Mouse (Mus musculus) Muller cell, postnatal 12 days (primary cell): ENCODE results near the gene Btbd9.

Experiments used
- DNase-seq: peaks from one replicate; pipeline ENCODE4 v3.0.0-alpha.2; 2015; ENCODE audit errors: inconsistent ontology term

Gene Btbd9

GRCm38 (mm10) chr17:30336816-30337215 lies 239.5 kb downstream of the Btbd9 start:
- no peak for DNase-seq

DNA sequence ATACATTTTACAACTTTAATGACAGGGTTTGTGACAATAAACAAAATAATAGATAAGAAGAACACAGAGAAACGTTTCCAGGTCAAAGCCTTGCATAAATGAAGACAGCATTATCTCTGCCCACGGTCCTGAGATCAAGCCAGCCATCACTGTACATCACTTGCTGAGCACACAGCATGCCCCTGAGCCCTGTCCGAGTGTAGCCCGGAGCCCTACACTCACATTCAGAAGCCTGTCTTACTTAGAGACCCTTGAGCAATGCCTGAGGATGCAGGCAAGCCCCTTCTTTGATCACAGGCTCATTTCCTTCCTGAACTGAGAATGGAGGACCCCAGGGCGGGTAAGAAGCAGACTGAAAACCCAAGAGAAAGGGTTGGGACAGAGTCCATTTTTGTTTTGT lies 240.0 kb downstream of the Btbd9 start:
- DNase-seq = no peak

- peak; percentile 35 for DNase-seq
Observed at GRCm38 (mm10) chr17:30335746-30336145, 240.5 kb downstream of the Btbd9 start.

- no peak for DNase-seq
Observed at GRCm38 (mm10) chr17:30334257-30334656, 242.0 kb downstream of the Btbd9 start.

- DNase-seq = no peak
Observed at GRCm38 (mm10) chr17:30333136-30333535, 243.2 kb downstream of the Btbd9 start.

DNA sequence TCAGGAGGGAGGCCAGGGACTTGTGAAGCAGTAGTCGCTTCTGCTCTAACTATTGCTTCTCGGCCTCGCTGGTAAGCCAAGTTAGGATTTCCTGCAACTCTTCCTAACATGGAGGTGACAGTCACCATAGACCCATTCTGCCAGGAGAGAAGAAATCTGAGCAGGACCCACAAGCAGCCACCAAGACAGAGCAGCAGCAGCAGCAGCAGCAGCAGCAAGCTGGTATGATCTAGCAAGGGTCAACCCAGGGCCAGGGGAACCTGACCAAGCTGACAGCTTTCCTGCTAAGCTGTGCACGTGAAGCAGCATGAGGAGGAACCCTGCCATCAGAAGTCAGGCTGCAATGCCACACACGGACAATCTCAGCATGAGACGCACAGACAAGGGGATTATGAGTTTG lies 244.9 kb downstream of the Btbd9 start:
- no peak for DNase-seq

- no peak for DNase-seq
Observed at GRCm38 (mm10) chr17:30329531-30329930, 246.8 kb downstream of the Btbd9 start.

- DNase-seq = no peak
Observed at GRCm38 (mm10) chr17:30328924-30329323, 247.4 kb downstream of the Btbd9 start.

DNA sequence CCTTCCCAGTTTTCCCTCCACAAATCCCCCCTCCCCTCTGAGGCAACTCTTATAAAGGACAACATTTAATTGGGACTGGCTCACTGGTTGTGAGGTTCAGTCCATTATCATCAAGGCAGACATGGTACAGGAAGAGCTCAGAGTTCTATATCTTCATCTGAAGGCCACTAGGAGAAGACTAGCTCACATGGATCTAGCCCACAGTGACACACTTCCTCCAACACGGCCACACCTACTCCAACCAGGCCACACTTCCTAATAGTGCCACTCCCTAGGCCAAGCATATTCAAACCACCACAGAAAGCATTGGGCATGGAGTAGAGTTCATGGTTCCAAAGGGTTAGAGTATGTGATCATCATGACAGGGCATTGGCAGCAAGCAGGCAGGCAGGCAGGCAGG lies 249.4 kb downstream of the Btbd9 start:
- no peak for DNase-seq

DNA sequence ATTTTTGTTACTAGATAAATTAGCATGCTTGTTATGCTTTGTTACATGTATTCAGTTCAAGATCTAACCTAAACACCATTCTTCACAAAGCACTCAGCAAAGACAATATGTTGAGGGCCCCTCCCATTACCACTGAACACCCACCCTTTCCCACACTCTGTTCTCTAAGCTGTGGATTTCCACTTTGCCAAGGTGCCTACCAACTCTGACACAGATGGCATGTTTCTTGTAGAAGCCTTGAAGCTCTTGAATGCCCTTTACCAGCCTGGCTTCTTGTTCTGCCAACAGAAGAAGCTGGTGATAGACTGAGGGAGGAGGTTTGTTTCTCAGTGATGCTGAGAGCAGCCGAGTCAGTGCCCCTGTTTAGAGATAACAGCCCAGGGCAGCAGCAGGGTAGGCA lies 256.0 kb downstream of the Btbd9 start:
- no peak for DNase-seq

DNA sequence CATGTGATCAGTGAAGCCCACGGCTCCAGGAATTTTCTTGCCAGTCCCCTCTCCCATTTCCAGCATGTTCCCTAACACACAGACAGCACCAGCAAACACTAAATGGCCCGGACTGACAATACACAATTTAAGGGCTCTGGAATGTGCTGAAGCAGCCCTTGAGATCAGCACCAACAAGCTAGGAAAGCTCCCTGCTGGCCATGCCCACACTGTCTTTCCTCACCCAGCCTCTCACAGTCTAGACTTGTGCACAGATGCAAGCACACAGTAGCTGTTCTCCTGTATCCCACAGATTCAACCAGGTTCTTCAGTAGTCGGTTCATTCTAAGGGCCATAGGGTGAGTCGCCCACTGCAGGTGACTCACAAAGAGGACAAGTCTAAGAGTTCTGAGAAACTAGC lies 263.6 kb downstream of the Btbd9 start:
- no peak for DNase-seq

DNA sequence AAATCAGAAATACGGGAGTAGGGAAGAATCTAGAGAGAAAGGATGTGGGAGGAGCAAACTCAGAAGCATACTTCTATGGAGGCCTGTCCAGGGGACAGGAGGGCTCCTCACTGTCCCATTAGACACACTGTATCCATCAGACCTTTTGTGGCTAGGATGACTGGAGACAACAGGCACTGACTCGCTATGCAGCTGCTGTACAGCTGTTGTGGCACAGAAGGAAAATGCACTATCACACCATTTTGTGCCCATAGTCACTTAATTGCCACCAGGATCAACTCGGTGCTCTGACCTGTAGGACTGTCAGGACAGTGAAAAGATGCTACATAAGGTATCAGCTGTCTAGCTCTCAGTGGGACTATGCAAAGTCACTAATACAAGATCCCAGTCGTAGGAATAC lies 266.7 kb downstream of the Btbd9 start:
- DNase-seq = no peak

DNA sequence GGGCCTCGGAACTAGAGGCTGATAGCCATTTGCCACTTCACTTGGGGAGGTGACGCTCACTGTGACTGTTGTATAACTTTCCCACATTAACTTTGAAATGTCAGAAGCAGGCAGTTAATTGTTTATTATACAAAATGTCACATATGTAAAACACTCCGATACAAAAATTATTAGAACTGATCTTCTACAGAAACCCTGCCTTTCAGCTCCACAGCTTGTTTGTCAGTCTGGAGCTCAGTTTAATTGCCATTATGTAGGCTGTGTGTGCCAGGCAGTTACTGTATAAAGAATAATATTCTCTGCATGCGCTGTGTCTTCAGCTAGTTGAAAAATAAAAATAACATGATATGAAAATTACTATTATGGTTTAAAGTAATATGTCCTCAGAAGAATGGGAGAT lies 267.4 kb downstream of the Btbd9 start:
- DNase-seq = no peak

- DNase-seq = no peak
Observed at GRCm38 (mm10) chr17:30308317-30308716, 268.0 kb downstream of the Btbd9 start.

DNA sequence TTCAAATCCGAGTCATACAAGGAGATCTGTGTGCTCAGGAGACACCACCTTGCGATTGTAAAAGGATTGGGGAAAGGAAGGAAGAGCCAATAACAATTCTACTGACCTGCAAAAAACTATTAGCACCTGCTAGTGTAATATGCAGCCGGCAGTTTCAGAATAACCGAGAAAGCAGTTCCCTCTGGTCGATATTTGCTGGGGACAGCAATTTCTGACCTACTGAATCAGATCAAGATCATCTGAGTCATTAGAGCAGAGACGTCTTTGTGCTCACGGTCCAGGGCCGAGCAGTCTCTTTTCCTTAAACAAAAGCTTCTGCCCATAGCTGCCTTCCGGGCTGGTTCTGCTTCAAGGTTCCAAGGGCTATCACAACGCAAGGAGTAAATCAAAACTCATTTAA lies 269.1 kb downstream of the Btbd9 start:
- DNase-seq = no peak

- DNase-seq = no peak
Observed at GRCm38 (mm10) chr17:30304766-30305165, 271.5 kb downstream of the Btbd9 start.

DNA sequence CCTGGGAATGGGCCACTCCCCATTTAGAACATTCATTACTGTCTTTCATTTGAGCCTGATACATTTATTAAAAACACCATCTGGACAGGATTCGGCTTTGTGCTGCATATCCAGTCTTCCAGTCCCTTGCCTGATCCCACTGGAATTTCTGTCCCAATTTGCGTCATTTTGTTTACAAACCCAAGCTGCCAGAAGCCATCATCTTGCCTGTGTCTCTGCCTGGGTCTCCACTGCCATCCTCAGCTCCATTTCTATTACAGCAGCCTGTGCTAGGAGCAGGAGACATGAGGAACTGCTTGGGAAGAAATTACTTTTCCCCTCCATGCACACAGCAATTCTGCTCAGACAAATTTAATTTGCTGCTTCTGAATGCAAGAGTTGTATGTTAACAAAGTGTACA lies 274.9 kb downstream of the Btbd9 start:
- DNase-seq = no peak

DNA sequence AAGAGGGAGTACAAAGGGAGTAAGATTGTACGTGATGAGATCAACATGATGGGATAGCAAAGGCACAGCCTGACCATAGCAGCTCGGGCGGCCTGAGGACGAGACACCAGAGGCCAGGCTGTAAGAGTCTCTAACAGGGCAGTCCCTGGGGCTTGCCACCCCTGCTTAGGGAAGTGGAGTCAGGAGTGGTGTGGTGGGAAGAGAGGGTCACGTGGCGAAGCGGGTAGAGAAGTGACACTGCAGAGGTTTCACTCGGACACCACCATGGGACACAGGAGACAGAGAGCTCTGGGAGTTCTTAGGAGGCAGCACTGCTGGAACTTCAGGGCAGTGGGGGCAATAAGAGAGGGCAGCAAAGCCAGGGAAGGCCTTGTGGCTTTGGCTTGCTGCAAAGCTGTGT lies 278.9 kb downstream of the Btbd9 start:
- no peak for DNase-seq

- peak; percentile 63 for DNase-seq
Observed at GRCm38 (mm10) chr17:30296069-30296468, 280.2 kb downstream of the Btbd9 start.

DNA sequence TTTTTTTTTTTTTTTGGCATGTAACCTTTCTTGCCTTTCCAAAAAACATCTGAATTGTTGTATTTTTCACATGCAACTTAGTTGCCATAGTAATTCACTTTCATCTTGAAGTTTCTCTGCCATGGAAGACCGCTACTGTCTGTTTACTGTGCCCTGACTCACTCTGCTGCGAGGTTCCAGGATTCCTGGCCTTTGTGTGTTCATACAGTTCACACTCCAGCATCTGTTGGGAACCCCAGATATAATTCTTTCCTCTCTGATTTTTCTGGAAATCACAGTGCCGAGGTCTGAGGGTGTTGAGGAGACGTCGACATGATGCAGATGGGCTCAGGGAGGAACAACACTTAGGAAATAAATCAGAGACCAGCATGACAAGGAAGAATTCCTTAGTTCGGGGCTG lies 283.6 kb downstream of the Btbd9 start:
- no peak for DNase-seq

GRCm38 (mm10) chr17:30285641-30286040 lies 290.6 kb downstream of the Btbd9 start:
- DNase-seq = no peak

- DNase-seq = no peak
Observed at GRCm38 (mm10) chr17:30283460-30284050, 292.7 kb downstream of the Btbd9 start.

DNA sequence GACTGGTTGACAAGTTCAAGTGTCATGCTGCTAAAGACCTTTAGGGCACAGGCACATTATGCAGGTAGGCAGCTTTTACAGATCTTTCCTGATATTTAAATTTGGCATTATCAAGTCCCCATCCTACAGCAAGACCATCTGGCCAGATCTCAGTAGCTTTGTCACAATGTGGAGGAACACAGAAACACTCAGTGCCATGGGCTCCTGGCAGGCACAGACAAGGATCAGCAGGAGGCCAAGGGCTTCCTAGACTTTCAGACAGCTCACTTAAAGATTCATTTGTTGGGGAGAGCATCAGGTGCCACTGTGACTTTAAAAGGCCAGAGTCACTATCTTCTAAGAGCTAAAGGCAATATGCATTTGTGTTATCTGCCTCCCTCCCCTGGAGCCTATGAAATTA lies 293.3 kb downstream of the Btbd9 start:
- DNase-seq = no peak

GRCm38 (mm10) chr17:30280323-30281118 lies 295.8 kb downstream of the Btbd9 start:
- DNase-seq = no peak
